Mouse (Mus musculus) frontal cortex, adult 2 months (tissue): Measurements from ENCODE around the gene Grik4. TPM values are rescaled to one million over a fixed set of nuclear protein-coding genes. Genes with fewer than 3 reads are reported as not detected.

Experiments used
- DNase-seq, 2 experiments: peaks; one replicate each; pipeline ENCODE4 v3.0.0; 2022; ENCODE audit warnings: low spot score in 1 of 2; ENCODE audit errors: extremely low spot score in 1 of 2
- polyA plus RNA-seq: library from polyadenylated mRNA; depleted of rRNA; stranded (reverse); fragments of >200 nt; gene quantifications from 2 replicates; pipeline ENCODE4 v1.2.3, GENCODE M21; 2012

Grik4 gene
- polyA plus RNA-seq, 1 experiment: 10.4 TPM

GRCm38 (mm10) chr9:42701729-42702128 lies 242.6 kb downstream of the Grik4 start:
- DNase-seq: no peak

- DNase-seq: no peak
Measured at GRCm38 (mm10) chr9:42693024-42693423, 251.3 kb downstream of the Grik4 start.

GRCm38 (mm10) chr9:42688143-42688542 lies 256.1 kb downstream of the Grik4 start:
- DNase-seq: peak in 1 of 2 experiments; percentile 77

GRCm38 (mm10) chr9:42686104-42686503 lies 258.2 kb downstream of the Grik4 start:
- DNase-seq: no peak

- DNase-seq: no peak
Measured at GRCm38 (mm10) chr9:42674017-42674412, 270.3 kb downstream of the Grik4 start.

- no peak for DNase-seq
Measured at GRCm38 (mm10) chr9:42673385-42674016, 270.8 kb downstream of the Grik4 start.

GRCm38 (mm10) chr9:42672982-42673381 lies 271.3 kb downstream of the Grik4 start:
- DNase-seq: no peak

- DNase-seq: peak in 1 of 2 experiments; percentile 35
Measured at GRCm38 (mm10) chr9:42670619-42671018, 273.7 kb downstream of the Grik4 start.

- no peak for DNase-seq
Measured at GRCm38 (mm10) chr9:42661481-42661880, 282.8 kb downstream of the Grik4 start.

- no peak for DNase-seq
Measured at GRCm38 (mm10) chr9:42652756-42653155, 291.5 kb downstream of the Grik4 start.

GRCm38 (mm10) chr9:42652309-42652708 lies 292.0 kb downstream of the Grik4 start:
- DNase-seq: no peak

GRCm38 (mm10) chr9:42649872-42650271 lies 294.4 kb downstream of the Grik4 start:
- no peak for DNase-seq

GRCm38 (mm10) chr9:42648051-42648450 lies 296.2 kb downstream of the Grik4 start:
- DNase-seq: no peak

- DNase-seq: no peak
Measured at GRCm38 (mm10) chr9:42647596-42647995, 296.7 kb downstream of the Grik4 start.

GRCm38 (mm10) chr9:42646821-42647220 lies 297.5 kb downstream of the Grik4 start:
- peak in 1 of 2 experiments; percentile 59 for DNase-seq

GRCm38 (mm10) chr9:42645161-42645560 lies 299.1 kb downstream of the Grik4 start:
- DNase-seq: peak in 1 of 2 experiments; percentile 37

GRCm38 (mm10) chr9:42642821-42643220 lies 301.5 kb downstream of the Grik4 start:
- DNase-seq: peak; percentile 81 to 91

GRCm38 (mm10) chr9:42641550-42642117 lies 302.7 kb downstream of the Grik4 start:
- DNase-seq: no peak

- no peak for DNase-seq
Measured at GRCm38 (mm10) chr9:42636446-42636845, 307.8 kb downstream of the Grik4 start.

- DNase-seq: no peak
Measured at GRCm38 (mm10) chr9:42631479-42631878, 312.8 kb downstream of the Grik4 start.

- no peak for DNase-seq
Measured at GRCm38 (mm10) chr9:42627634-42628033, 316.7 kb downstream of the Grik4 start.

- no peak for DNase-seq
Measured at GRCm38 (mm10) chr9:42627146-42627545, 317.1 kb downstream of the Grik4 start.
